Mouse (Mus musculus) urinary bladder, postnatal 14 days (tissue): Measurements from ENCODE around the gene Krt7.
A peak's percentile ranks its signal among the peaks of the same experiment; 100 is the strongest.

Source experiments
- DNase-seq: peaks from one replicate; pipeline ENCODE4 v3.0.0; 2021; ENCODE audit warnings: low spot score

Gene Krt7

DNA sequence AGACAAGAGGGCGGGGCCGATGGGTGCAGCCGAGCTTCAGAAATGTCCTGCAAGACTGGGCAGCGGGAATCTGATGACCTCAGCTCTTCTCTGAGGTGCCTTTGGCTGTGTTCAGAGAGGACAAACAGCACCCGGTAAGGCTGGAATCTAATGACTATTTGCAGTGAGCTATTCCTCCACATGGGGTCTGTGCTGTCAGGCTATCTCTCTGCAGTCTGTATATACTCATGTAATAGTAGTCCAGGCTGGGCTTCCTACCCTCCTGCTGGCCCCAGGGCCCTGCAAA is 34.1 kb upstream of the Krt7 start:
- no peak for DNase-seq

GRCm38 (mm10) chr15:101378646-101379045 is 32.2 kb upstream of the Krt7 start:
- no peak for DNase-seq

GRCm38 (mm10) chr15:101381758-101382157 is 29.1 kb upstream of the Krt7 start:
- no peak for DNase-seq

DNA sequence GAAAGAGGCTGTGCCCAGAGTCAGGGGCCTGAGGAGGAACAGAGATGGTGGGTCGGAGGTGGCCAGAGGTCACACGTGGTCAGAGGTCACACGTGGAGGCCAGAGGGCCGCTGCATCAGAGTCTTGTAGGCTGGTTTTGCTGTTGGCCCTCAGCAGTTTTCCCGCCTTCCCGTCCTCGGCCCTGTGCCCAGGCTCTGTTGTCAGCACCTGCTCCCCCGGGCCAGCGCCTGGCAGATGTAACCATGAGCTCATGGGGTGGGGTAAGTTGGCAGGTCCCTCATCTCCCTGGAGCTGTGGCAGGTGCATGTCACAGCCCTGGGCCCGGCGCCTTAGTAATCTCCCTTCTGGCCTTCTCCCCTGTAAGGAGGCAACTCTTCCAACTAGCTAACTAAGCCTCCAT is 28.0 kb upstream of the Krt7 start:
- DNase-seq, result no peak

GRCm38 (mm10) chr15:101384610-101385009 is 26.2 kb upstream of the Krt7 start:
- no peak for DNase-seq

DNA sequence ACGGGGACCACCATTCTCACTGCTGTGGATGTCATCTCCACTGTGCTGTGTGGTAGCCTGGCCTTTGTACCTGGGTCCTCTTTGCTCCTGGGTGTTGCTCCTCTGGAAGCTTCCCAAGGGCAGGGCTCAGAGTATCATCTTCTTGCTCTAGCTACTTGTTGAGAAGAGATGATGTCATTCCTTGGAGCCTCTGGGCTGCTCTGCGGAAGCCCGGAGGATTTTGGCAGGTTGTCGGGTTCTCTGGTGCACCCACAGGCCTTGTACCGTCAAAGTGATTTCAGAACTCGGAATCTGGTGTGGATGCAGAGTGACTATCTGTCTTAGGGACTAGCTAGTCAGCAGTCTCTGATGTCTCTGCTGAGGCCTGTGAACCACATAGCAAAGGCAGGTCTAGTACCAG is 25.8 kb upstream of the Krt7 start:
- no peak for DNase-seq

DNA sequence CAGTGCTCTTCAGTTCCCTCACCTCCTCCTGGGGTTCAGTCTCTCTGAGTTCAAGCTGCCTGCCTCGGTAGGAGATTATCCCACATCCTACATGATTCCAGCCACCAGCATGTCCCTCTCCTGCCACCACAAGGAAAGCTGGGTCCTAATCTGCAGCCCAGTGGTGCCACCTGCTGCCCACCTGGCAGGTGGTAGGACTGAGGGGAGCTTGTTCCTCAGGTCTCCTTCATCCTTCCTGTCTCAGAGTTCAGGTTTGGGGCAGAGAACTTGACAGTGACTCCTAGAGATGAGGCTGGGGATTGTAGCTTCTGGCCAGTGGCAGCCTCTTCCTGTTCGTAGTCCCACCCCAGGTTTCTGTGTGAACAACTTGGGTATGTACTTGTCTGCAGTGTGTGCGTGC is 23.7 kb upstream of the Krt7 start:
- DNase-seq, result peak; percentile 64

GRCm38 (mm10) chr15:101388034-101388541 is 22.8 kb upstream of the Krt7 start:
- DNase-seq, result peak; percentile 77

DNA sequence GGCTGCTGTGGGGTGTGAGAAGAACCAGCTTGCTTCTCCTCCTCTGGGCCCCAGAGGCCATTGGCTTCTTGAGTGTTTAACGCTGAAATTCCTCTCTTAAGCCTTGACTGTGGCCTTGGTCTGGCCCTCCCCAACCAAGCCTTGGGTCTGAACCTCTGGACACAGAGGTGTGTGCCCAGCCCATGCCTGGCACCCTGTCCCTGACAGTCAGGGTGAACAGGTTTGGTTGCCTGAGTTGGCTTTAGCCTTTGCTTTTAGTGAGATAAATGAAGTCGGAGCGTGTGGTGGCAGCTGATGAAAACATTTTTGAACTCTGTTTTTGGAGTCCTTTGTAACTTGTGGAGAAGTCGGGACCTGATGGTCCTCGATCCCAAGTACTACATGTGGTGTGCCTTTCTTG is 20.6 kb upstream of the Krt7 start:
- DNase-seq, result peak; percentile 79

DNA sequence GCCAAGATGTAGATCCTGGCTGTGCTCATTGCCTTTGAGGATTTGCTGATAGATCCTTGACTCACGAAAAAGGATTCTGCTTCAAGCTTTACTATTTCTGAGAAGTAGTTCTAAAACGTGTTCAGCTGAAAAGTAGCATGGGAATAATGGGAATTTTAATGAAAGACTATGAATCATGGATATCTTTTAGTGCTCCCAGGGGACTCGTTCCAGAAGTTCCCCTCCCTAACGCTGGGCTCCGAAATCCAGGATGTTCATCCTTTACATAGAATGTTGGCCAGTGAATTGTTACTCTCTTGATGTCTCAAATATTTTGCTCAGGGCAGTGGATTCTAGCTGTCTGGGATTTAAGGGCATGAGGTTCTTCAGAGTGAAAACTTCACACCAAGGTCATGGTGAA is 18.6 kb upstream of the Krt7 start:
- DNase-seq, result no peak

DNA sequence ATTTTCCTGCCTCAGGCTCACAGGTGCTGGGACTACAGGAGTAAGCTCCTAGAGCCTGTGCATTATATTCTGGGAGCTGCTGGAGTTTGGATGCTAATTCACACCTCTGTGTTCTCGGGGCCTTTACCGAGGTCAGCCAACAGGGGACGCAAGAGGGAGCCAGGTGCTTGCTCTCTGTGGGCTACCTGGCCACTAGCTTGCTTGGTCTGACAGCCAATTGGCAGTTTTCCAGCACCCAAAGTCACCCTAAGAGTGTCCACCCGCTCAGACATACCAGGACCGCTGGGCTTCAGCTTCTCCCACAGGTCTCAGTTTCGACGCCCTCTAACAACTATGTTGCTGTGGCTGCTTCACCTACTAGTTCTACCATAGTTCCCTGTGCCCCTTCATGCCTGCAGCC is 15.9 kb upstream of the Krt7 start:
- DNase-seq, result no peak

GRCm38 (mm10) chr15:101396466-101396865 is 14.4 kb upstream of the Krt7 start:
- no peak for DNase-seq

DNA sequence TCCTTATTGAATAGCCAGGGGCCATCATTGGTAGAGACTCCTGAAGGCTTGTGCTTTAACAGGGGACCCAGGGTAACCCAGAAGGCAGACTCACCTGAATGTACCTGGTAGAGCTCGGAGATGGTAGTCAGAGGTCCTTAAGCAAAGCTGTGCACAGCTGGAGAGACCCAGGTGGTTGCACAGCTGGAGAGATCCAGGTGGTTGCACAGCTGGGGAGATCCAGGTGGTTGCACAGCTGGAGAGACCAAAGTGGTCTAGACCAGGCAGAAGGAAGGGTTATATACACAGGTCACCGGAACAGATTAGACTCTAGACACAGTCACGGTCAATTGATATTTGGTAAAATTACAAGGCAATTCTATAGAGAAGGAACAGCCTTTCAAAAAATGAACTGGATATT is 13.9 kb upstream of the Krt7 start:
- DNase-seq, result no peak

DNA sequence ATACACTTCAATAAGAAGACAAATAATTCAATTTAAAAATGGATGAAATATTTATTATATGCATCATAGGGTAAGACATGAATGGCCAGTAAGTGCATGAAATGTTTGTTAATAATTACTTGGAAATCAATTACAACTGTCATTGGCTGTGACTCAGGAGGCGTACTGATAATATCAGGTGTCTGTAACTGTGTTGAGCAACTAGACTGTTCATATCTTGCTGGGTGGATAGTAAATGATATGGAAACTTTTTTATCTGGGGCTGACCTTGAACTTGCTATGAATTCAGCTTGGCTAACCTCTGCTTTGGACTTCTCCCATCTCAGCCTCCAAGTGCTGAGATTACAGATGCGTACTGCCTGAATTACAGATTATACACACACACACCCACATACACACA is 13.2 kb upstream of the Krt7 start:
- DNase-seq, result no peak

DNA sequence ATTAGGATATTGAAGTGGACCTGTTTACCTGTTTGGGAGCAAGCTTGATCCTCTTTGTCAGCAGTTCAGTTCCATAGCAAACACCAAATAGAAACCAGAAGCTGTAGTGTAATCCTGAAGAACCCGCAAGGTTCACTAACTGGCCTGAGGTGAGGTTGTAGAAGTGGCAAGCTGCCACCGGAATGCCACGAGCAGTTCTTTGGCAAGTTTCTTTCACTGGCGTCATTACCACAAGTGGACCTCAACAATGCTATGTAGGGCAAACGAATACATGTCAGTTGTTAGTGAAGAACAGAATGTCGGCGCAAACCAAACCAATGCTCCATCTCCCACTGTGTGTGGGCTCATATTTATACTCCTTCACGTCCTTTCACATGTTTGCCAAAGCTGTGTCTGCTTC is 12.6 kb upstream of the Krt7 start:
- no peak for DNase-seq

- peak; percentile 87 for DNase-seq
Observed at GRCm38 (mm10) chr15:101412188-101412587, 1.3 kb downstream of the Krt7 start.

- no peak for DNase-seq
Observed at GRCm38 (mm10) chr15:101413916-101414635, 3.2 kb downstream of the Krt7 start.

DNA sequence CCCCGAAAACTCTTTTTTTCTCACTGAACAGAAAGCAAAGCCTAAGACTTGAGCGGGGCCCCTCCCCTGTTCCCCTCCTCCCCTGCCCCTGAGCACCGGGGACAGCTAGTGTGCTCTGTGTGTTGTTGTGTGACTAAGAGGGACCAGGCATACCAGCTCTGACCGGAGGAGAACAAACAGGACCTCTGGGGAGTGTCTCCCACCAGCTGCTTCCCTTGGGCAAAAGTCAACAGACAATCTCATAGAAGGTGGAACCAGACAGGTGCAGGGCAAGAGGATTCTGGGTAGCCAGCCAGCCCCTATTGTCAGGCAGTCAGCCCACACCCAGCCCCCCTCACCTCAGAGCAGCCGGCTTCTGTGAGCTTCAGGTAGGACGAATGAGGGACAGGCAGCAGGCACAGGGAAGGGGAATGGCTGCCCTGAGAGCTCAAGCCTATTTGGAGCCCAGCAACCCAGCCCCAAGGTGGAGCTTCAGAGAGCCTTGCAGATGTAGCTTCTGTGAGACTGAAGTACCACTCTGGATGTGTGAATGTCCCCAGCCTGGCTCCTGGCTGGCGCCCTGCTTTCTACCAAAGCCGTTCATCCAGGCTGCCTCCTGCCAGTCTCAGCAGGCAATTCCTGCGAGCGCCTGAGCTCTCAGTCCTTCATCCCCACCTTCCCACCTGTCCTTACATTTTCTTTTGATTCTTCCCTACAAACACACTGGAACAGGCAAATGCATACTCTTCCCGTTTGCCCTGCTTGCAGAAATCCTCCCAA is 4.1 kb downstream of the Krt7 start:
- DNase-seq, result no peak

GRCm38 (mm10) chr15:101418950-101419349 is 8.1 kb downstream of the Krt7 start:
- DNase-seq, result no peak

GRCm38 (mm10) chr15:101420903-101421302 is 10.1 kb downstream of the Krt7 start:
- DNase-seq, result no peak

GRCm38 (mm10) chr15:101424914-101425313 is 14.1 kb downstream of the Krt7 start:
- no peak for DNase-seq

DNA sequence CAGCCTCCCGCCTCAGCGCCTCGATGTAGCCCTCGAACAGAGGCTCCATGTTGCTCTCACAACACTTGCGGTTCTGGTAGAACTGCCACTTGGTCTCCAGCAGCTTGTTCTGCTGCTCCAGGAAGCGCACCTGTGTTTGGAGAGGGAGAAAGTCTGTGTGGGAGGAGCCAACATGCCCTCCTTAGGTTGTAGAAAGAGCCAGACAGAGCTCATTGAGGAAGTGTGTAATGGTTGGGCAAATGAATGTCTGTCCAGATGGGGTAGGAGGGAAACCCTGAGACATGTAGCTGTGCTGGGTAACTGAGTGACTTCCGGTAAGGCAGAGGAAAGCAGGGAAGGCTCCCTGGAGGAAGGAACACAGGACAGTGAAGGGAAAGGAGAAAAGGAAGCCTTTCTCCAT is 25.8 kb downstream of the Krt7 start:
- no peak for DNase-seq

- DNase-seq, result no peak
Observed at GRCm38 (mm10) chr15:101438555-101438954, 27.7 kb downstream of the Krt7 start, which contains the start of gene Krt87. Gene Krt87, minus strand, starts transcription at chr15:101438804.

DNA sequence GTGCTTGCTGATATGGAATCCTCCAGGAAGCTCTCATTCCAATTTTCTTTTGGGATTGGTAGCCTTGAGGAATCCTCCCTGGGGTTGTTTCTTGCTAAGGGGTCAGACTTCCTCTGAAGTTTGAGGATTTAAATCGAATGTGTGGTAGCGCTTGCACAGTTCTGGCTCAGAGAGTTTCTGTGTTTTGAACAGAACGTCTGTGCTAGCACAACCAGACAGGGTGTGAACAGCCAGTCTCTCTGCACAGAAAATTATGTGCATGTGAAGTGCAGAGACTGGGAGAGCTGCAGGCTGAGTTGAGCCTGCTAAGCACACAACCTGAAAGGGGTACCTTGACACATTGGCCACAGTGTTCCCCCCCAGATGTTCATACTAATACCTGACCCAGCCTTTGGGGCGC is 30.0 kb downstream of the Krt7 start:
- no peak for DNase-seq
